Mouse (Mus musculus): ENCODE data around the gene Gm17469. TPM values are rescaled to one million over a fixed set of nuclear protein-coding genes. Genes with fewer than 3 reads are reported as not detected.

The Gm17469 gene
- polyA plus RNA-seq (2015; fragmentation: Nextera tagmentation; extraction: Ambion mirVana), result not detected in 2 replicates

DNA sequence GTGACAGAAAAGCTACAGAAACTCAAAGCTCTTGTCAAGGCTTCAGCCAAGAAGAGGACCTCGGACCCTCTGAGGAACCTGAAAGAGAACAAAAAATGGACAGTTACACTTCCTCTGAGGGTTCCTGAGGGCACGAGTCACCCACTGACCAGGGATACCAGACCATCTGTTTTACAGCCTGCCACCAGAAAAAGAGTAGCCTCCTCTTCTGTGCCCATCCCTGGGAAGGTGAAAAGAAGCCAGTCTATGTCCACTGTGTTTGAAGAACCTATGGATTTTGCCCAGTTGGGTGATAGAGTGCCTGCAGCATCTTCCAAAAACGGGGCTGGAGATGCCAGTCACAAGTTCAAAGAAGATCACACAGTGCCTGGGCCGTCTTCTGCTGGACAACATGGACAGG lies at the start of gene Gm17469:
TSS of gene Gm17469 (plus strand) at position 301 of the 400 bp plus-strand sequence.

Other genes with a start within 250 kb of the Gm17469 start
- gene Gm17584, start 129.3 kb upstream of the Gm17469 start, polyA plus RNA-seq (2015; fragmentation: Nextera tagmentation; extraction: Ambion mirVana), result not detected in 2 replicates